Mouse (Mus musculus): ENCODE results near the gene Rptor. TPM values are rescaled to one million over a fixed set of nuclear protein-coding genes. Genes with fewer than 3 reads are reported as not detected.

The Rptor gene
- polyA plus RNA-seq (2015; fragmentation: Nextera tagmentation; extraction: Ambion mirVana) = 6.8 and 7.1 TPM in 2 replicates

GRCm38 (mm10) chr11:119602763-119603526, at the start of gene Rptor:
TSS of gene Rptor (plus strand) at chr11:119602905.
- under 1% methylated on average over 62 of the region's 63 CpGs for WGBS
- no peak for TF ChIP-seq CTCF (IDR thresholded peaks at IDR 0.05; ENCODE audit: low read depth)
- peak; percentile 95 for ATAC-seq (replicated peaks; ENCODE audit: low FRiP score, low read depth)
- Histone ChIP-seq H3K36me3 (ENCODE audit: insufficient read depth, low read length) (no peaks in the 10 kb centered on the region), H3K9me3 (replicated peaks; ENCODE audit: low read length) (no peaks in the 10 kb centered on the region), H3K9ac (ENCODE audit: low read depth, low read length) (peak within 1 kb of the TSS; percentile 98), H3K27me3 (ENCODE audit: insufficient read depth, low read length) (no peaks in the 10 kb centered on the region), H3K4me3 (replicated peaks; ENCODE audit: low read depth, low read length) (peak within 1 kb of the TSS; percentile 99), H3K4me2 (ENCODE audit: low read length) (peak within 1 kb of the TSS; percentile 88), H3K27ac (peak within 1 kb of the TSS; percentile 95), H3K4me1 (replicated peaks; ENCODE audit: insufficient read depth, low read length) (no peaks in the 10 kb centered on the region)
- peak; percentile 97 for DNase-seq (ENCODE audit: low spot score)

- no peaks in the 10 kb centered on the region for H3K9me3 ChIP-seq (replicated peaks; ENCODE audit: low read length)
- DNase-seq (ENCODE audit: low spot score) (no peak), ATAC-seq (replicated peaks; ENCODE audit: low FRiP score, low read depth) (no peak)
- no peak overlapping the region for H3K4me2 ChIP-seq (ENCODE audit: low read length)
- no peak overlapping the region for H3K9ac ChIP-seq (ENCODE audit: low read depth, low read length)
- no peak overlapping the region for H3K4me3 ChIP-seq (replicated peaks; ENCODE audit: low read depth, low read length)
- no peak for TF ChIP-seq CTCF (IDR thresholded peaks at IDR 0.05; ENCODE audit: low read depth)
- WGBS = 41% methylated on average over 7 of the region's 7 CpGs
- H3K27me3 ChIP-seq (ENCODE audit: insufficient read depth, low read length) = peaks cover 15% of the 10 kb centered on the region
- no peaks in the 10 kb centered on the region for H3K36me3 ChIP-seq (ENCODE audit: insufficient read depth, low read length)
- no peak overlapping the region for H3K27ac ChIP-seq
- H3K4me1 ChIP-seq (replicated peaks; ENCODE audit: insufficient read depth, low read length) = no peaks in the 10 kb centered on the region
These were observed 48.0 kb upstream of the Rptor start for GRCm38 (mm10) chr11:119554706-119555105.

GRCm38 (mm10) chr11:119555170-119555569, 47.5 kb upstream of the Rptor start:
- Histone ChIP-seq H3K4me2 (ENCODE audit: low read length) (no peak overlapping the region), H3K4me3 (replicated peaks; ENCODE audit: low read depth, low read length) (no peak overlapping the region), H3K9ac (ENCODE audit: low read depth, low read length) (no peak overlapping the region), H3K27ac (no peak overlapping the region), H3K9me3 (replicated peaks; ENCODE audit: low read length) (no peaks in the 10 kb centered on the region), H3K4me1 (replicated peaks; ENCODE audit: insufficient read depth, low read length) (no peaks in the 10 kb centered on the region), H3K36me3 (ENCODE audit: insufficient read depth, low read length) (no peaks in the 10 kb centered on the region), H3K27me3 (ENCODE audit: insufficient read depth, low read length) (peaks cover 11% of the 10 kb centered on the region; the same call in 1 of the 2 replicates)
- ATAC-seq (replicated peaks; ENCODE audit: low FRiP score, low read depth) = no peak
- 74% methylated on average over 7 of the region's 7 CpGs for WGBS
- no peak for DNase-seq (ENCODE audit: low spot score)
- TF ChIP-seq CTCF (IDR thresholded peaks at IDR 0.05; ENCODE audit: low read depth) = no peak

GRCm38 (mm10) chr11:119557940-119558869, 44.5 kb upstream of the Rptor start:
- no peaks in the 10 kb centered on the region for H3K27me3 ChIP-seq (ENCODE audit: insufficient read depth, low read length)
- WGBS = 38% methylated on average over 14 of the region's 17 CpGs
- TF ChIP-seq CTCF (IDR thresholded peaks at IDR 0.05; ENCODE audit: low read depth) = no peak
- H3K9me3 ChIP-seq (replicated peaks; ENCODE audit: low read length) = no peaks in the 10 kb centered on the region
- no peak for ATAC-seq (replicated peaks; ENCODE audit: low FRiP score, low read depth)
- no peak overlapping the region for H3K9ac ChIP-seq (ENCODE audit: low read depth, low read length)
- H3K4me3 ChIP-seq (replicated peaks; ENCODE audit: low read depth, low read length) = no peak overlapping the region
- H3K4me2 ChIP-seq (ENCODE audit: low read length) = no peak overlapping the region
- no peak for DNase-seq (ENCODE audit: low spot score)
- no peaks in the 10 kb centered on the region for H3K36me3 ChIP-seq (ENCODE audit: insufficient read depth, low read length)
- no peaks in the 10 kb centered on the region for H3K4me1 ChIP-seq (replicated peaks; ENCODE audit: insufficient read depth, low read length)
- no peak overlapping the region for H3K27ac ChIP-seq

- Histone ChIP-seq H3K27ac (no peak overlapping the region), H3K36me3 (ENCODE audit: insufficient read depth, low read length) (no peaks in the 10 kb centered on the region), H3K4me2 (ENCODE audit: low read length) (no peak overlapping the region), H3K4me1 (replicated peaks; ENCODE audit: insufficient read depth, low read length) (no peaks in the 10 kb centered on the region), H3K9ac (ENCODE audit: low read depth, low read length) (no peak overlapping the region), H3K4me3 (replicated peaks; ENCODE audit: low read depth, low read length) (no peak overlapping the region), H3K9me3 (replicated peaks; ENCODE audit: low read length) (no peaks in the 10 kb centered on the region), H3K27me3 (ENCODE audit: insufficient read depth, low read length) (0 out of 2 replicates have a peak, but pooled peaks cover 3% of the 10 kb centered on the region)
- ATAC-seq (replicated peaks; ENCODE audit: low FRiP score, low read depth) (peak; percentile 25; the same call in 1 of the 2 replicates), DNase-seq (ENCODE audit: low spot score) (no peak)
- TF ChIP-seq CTCF (IDR thresholded peaks at IDR 0.05; ENCODE audit: low read depth) = no peak
- WGBS = 14% methylated on average over 9 of the region's 9 CpGs
These were observed 43.7 kb upstream of the Rptor start for GRCm38 (mm10) chr11:119558870-119559610.

All from kidney, postnatal 0 days (tissue).